Mouse (Mus musculus): ENCODE results near the gene Cobll1.

The Cobll1 gene

GRCm38 (mm10) chr2:65147431-65147830 lies 91.8 kb downstream of the Cobll1 start:
- in situ Hi-C loops (cut with MseI, MboI), result loop anchor here (5.0 kb wide), 1 partner anchor 185 kb away; no protein-coding TSS in a partner anchor

GRCm38 (mm10) chr2:65145421-65146117 lies 93.6 kb downstream of the Cobll1 start:
- in situ Hi-C loops (cut with MseI, MboI), result loop anchor here (5.0 kb wide), 1 partner anchor 187 kb away; no protein-coding TSS in a partner anchor

- in situ Hi-C loops (cut with MseI, MboI), result no loop called here
Observed at GRCm38 (mm10) chr2:65141093-65141661, 98.0 kb downstream of the Cobll1 start.

GRCm38 (mm10) chr2:65140330-65140922 lies 98.8 kb downstream of the Cobll1 start:
- in situ Hi-C loops (cut with MseI, MboI), result no loop called here

- in situ Hi-C loops (cut with MseI, MboI), result no loop called here
Observed at GRCm38 (mm10) chr2:65139606-65140329, 99.4 kb downstream of the Cobll1 start.

- in situ Hi-C loops (cut with MseI, MboI), result no loop called here
Observed at GRCm38 (mm10) chr2:65138992-65139391, 100.2 kb downstream of the Cobll1 start.

GRCm38 (mm10) chr2:65126141-65126783 lies 112.9 kb downstream of the Cobll1 start:
- in situ Hi-C loops (cut with MseI, MboI), result no loop called here

- in situ Hi-C loops (cut with MseI, MboI), result no loop called here
Observed at GRCm38 (mm10) chr2:65123702-65124101, 115.5 kb downstream of the Cobll1 start.

- in situ Hi-C loops (cut with MseI, MboI), result no loop called here
Observed at GRCm38 (mm10) chr2:65121435-65121834, 117.8 kb downstream of the Cobll1 start.

- in situ Hi-C loops (cut with MseI, MboI), result no loop called here
Observed at GRCm38 (mm10) chr2:65121012-65121411, 118.2 kb downstream of the Cobll1 start.

GRCm38 (mm10) chr2:65120112-65120511 lies 119.1 kb downstream of the Cobll1 start:
- in situ Hi-C loops (cut with MseI, MboI), result no loop called here

GRCm38 (mm10) chr2:65119667-65120066 lies 119.5 kb downstream of the Cobll1 start:
- in situ Hi-C loops (cut with MseI, MboI), result no loop called here

GRCm38 (mm10) chr2:65119076-65119475 lies 120.1 kb downstream of the Cobll1 start:
- in situ Hi-C loops (cut with MseI, MboI), result no loop called here

GRCm38 (mm10) chr2:65117859-65118258 lies 121.3 kb downstream of the Cobll1 start:
- in situ Hi-C loops (cut with MseI, MboI), result no loop called here

GRCm38 (mm10) chr2:65116428-65117125 lies 122.6 kb downstream of the Cobll1 start:
- in situ Hi-C loops (cut with MseI, MboI), result no loop called here

- in situ Hi-C loops (cut with MseI, MboI), result no loop called here
Observed at GRCm38 (mm10) chr2:65113191-65113590, 126.0 kb downstream of the Cobll1 start.

- in situ Hi-C loops (cut with MseI, MboI), result no loop called here
Observed at GRCm38 (mm10) chr2:65104569-65104968, 134.6 kb downstream of the Cobll1 start.

- in situ Hi-C loops (cut with MseI, MboI), result no loop called here
Observed at GRCm38 (mm10) chr2:65103801-65104200, 135.4 kb downstream of the Cobll1 start.

GRCm38 (mm10) chr2:65101388-65101787 lies 137.8 kb downstream of the Cobll1 start:
- in situ Hi-C loops (cut with MseI, MboI), result no loop called here

- in situ Hi-C loops (cut with MseI, MboI), result no loop called here
Observed at GRCm38 (mm10) chr2:65100001-65100400, 139.2 kb downstream of the Cobll1 start.

- in situ Hi-C loops (cut with MseI, MboI), result no loop called here
Observed at GRCm38 (mm10) chr2:65095571-65095970, 143.6 kb downstream of the Cobll1 start.

Measured in mouse trophoblast stem cell (cell line).